Mouse (Mus musculus): ENCODE measurements around the gene Defb30. TPM values are rescaled to one million over a fixed set of nuclear protein-coding genes. Genes with fewer than 3 reads are reported as not detected.

Gene Defb30
- polyA plus RNA-seq, 1 experiment from 2014 or later, result not detected

DNA sequence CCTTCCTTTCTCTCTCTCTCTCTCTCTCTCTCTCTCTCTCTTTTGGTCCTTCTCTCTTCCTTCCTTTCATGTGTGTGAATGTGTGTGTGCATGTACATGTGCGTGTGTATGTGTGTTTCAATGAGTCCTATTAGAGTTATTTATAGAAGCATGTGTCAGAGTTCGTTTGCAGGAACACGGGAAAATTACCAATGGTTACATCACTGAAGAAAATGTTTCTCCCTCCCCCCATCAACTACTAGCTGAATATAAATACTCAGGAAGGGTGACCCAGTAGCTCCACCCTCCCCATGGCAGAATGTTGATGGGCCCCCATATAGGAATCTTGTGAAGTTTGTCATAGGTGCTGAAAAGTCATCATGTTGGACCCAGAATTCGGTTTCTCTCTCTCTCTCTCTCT is 36.7 kb downstream of the Defb30 start:
- Histone ChIP-seq H3K4me3 (no peak overlapping the region), H3K9ac (no peak overlapping the region), H3K27me3 (no peaks in the 10 kb centered on the region), H3K36me3 (no peaks in the 10 kb centered on the region), H3K9me3 (replicated peaks) (no peaks in the 10 kb centered on the region), H3K27ac (no peak overlapping the region), H3K4me1 (replicated peaks) (no peaks in the 10 kb centered on the region), H3K4me2 (no peak overlapping the region)
- 50% methylated on average over 4 of the region's 4 CpGs for WGBS
- ATAC-seq (replicated peaks; ENCODE audit: insufficient number of reproducible peaks, insufficient read depth, low FRiP score, low read depth), result no peak

- no peak for ATAC-seq (replicated peaks; ENCODE audit: insufficient number of reproducible peaks, insufficient read depth, low FRiP score, low read depth)
- H3K9ac ChIP-seq, result no peak within 1 kb of the TSS
- 88% methylated on average over 5 of the region's 5 CpGs for WGBS
Observed at GRCm38 (mm10) chr14:63011471-63011870, 38.3 kb downstream of the Defb30 start, which contains the start of gene Defb43. Gene Defb43 (plus strand): TSS chr14:63011771.

GRCm38 (mm10) chr14:63002588-63002987 is 47.2 kb downstream of the Defb30 start:
- Histone ChIP-seq H3K4me3 (no peak overlapping the region), H3K4me1 (replicated peaks) (peaks cover 11% of the 10 kb centered on the region; the same call in 1 of the 2 replicates), H3K9ac (no peak overlapping the region), H3K9me3 (replicated peaks) (no peaks in the 10 kb centered on the region), H3K27ac (peak overlapping the region; percentile 78), H3K27me3 (no peaks in the 10 kb centered on the region), H3K4me2 (no peak overlapping the region), H3K36me3 (no peaks in the 10 kb centered on the region)
- WGBS, result 42% methylated on average over 2 of the region's 2 CpGs
- peak; percentile 60; the same call in 1 of the 2 replicates for ATAC-seq (replicated peaks; ENCODE audit: insufficient number of reproducible peaks, insufficient read depth, low FRiP score, low read depth)

More at GRCm38 (mm10) chr14:63011471-63011870, 38.3 kb downstream of the Defb30 start, which contains the start of gene Defb43:
- no peak within 1 kb of the TSS for H3K4me2 ChIP-seq
- H3K27me3 ChIP-seq, result no peaks in the 10 kb centered on the region
- H3K4me3 ChIP-seq, result no peak within 1 kb of the TSS
- H3K36me3 ChIP-seq, result no peaks in the 10 kb centered on the region
- no peaks in the 10 kb centered on the region for H3K9me3 ChIP-seq (replicated peaks)
- H3K4me1 ChIP-seq (replicated peaks), result no peaks in the 10 kb centered on the region
- no peak within 1 kb of the TSS for H3K27ac ChIP-seq

GRCm38 (mm10) chr14:62998977-62999376 is 50.8 kb downstream of the Defb30 start:
- Histone ChIP-seq H3K4me2 (no peak overlapping the region), H3K36me3 (no peaks in the 10 kb centered on the region), H3K4me3 (no peak overlapping the region), H3K9ac (no peak overlapping the region), H3K4me1 (replicated peaks) (peaks cover 11% of the 10 kb centered on the region; the same call in 1 of the 2 replicates), H3K27ac (no peak overlapping the region), H3K9me3 (replicated peaks) (no peaks in the 10 kb centered on the region), H3K27me3 (no peaks in the 10 kb centered on the region)
- ATAC-seq (replicated peaks; ENCODE audit: insufficient number of reproducible peaks, insufficient read depth, low FRiP score, low read depth), result no peak
- WGBS, result 87% methylated on average over 4 of the region's 4 CpGs

- Histone ChIP-seq H3K9ac (no peak within 1 kb of the TSS), H3K4me3 (no peak within 1 kb of the TSS), H3K36me3 (no peaks in the 10 kb centered on the region), H3K27me3 (no peaks in the 10 kb centered on the region), H3K4me2 (no peak within 1 kb of the TSS), H3K4me1 (replicated peaks) (peaks cover 6% of the 10 kb centered on the region; the same call in 1 of the 2 replicates), H3K27ac (no peak within 1 kb of the TSS), H3K9me3 (replicated peaks) (no peaks in the 10 kb centered on the region)
- WGBS, result 83% methylated on average over 8 of the region's 8 CpGs
- no peak for ATAC-seq (replicated peaks; ENCODE audit: insufficient number of reproducible peaks, insufficient read depth, low FRiP score, low read depth)
Observed at GRCm38 (mm10) chr14:62997777-62998176, 52.0 kb downstream of the Defb30 start, which contains the start of gene Defb47. Gene Defb47 (plus strand): TSS chr14:62998077.

GRCm38 (mm10) chr14:62991849-62992510 is 57.8 kb downstream of the Defb30 start:
- no peaks in the 10 kb centered on the region for H3K27me3 ChIP-seq
- 0 out of 2 replicates have a peak, but pooled peaks cover 4% of the 10 kb centered on the region for H3K4me1 ChIP-seq (replicated peaks)
- no peak overlapping the region for H3K27ac ChIP-seq
- no peak overlapping the region for H3K4me3 ChIP-seq
- ATAC-seq (replicated peaks; ENCODE audit: insufficient number of reproducible peaks, insufficient read depth, low FRiP score, low read depth), result no peak
- H3K4me2 ChIP-seq, result no peak overlapping the region
- H3K36me3 ChIP-seq, result no peaks in the 10 kb centered on the region
- H3K9ac ChIP-seq, result no peak overlapping the region
- 61% methylated on average over 7 of the region's 7 CpGs for WGBS
- H3K9me3 ChIP-seq (replicated peaks), result no peaks in the 10 kb centered on the region

DNA sequence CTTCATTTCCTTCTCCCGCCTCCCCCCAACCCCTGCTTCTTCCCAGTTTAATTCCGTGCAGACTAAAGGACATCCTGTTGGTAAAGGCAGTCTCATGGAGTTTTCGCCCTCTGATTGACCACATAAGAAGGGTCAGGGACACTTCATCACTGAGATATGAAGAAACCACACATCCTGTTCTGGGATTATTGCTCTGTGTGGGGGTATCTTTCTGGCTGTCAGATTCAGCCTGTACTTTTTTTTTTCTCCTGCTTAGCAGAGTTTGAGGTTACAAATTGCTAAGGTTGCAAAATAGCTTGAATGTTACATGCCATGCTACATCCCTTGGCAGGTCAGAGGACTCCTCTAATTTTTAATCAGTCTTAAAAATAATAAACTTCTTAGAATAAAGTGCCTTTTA is 58.5 kb downstream of the Defb30 start:
- H3K4me2 ChIP-seq, result no peak overlapping the region
- H3K9me3 ChIP-seq (replicated peaks), result no peaks in the 10 kb centered on the region
- no peak overlapping the region for H3K27ac ChIP-seq
- 48% methylated on average over 3 of the region's 3 CpGs for whole genome bisulfite sequencing
- no peak overlapping the region for H3K9ac ChIP-seq
- H3K4me3 ChIP-seq, result no peak overlapping the region
- no peak for ATAC-seq (replicated peaks; ENCODE audit: insufficient number of reproducible peaks, insufficient read depth, low FRiP score, low read depth)
- no peaks in the 10 kb centered on the region for H3K36me3 ChIP-seq
- H3K27me3 ChIP-seq, result no peaks in the 10 kb centered on the region
- 0 out of 2 replicates have a peak, but pooled peaks cover 4% of the 10 kb centered on the region for H3K4me1 ChIP-seq (replicated peaks)

GRCm38 (mm10) chr14:62984410-62984809 is 65.3 kb downstream of the Defb30 start, which contains the start of gene Defb48:
Gene Defb48 (minus strand): TSS chr14:62984510.
- Histone ChIP-seq H3K9ac (no peak within 1 kb of the TSS), H3K4me3 (no peak within 1 kb of the TSS), H3K9me3 (replicated peaks) (no peaks in the 10 kb centered on the region), H3K36me3 (no peaks in the 10 kb centered on the region), H3K27me3 (no peaks in the 10 kb centered on the region), H3K27ac (no peak within 1 kb of the TSS), H3K4me1 (replicated peaks) (no peaks in the 10 kb centered on the region), H3K4me2 (no peak within 1 kb of the TSS)
- no peak for ATAC-seq (replicated peaks; ENCODE audit: insufficient number of reproducible peaks, insufficient read depth, low FRiP score, low read depth)
- WGBS, result 51% methylated on average over 1 of the region's 1 CpGs

Other genes starting within 250 kb of the Defb30 start
- 3.0 and 4.8 TPM in 2 replicates for gene Wdfy2, start 212.3 kb downstream of the Defb30 start, polyA plus RNA-seq (2015; fragmentation: Nextera tagmentation; extraction: Ambion mirVana)
- not detected in 2 replicates for gene Defb48, start 65.5 kb downstream of the Defb30 start, polyA plus RNA-seq (2015; fragmentation: Nextera tagmentation; extraction: Ambion mirVana)
- not detected in 2 replicates for gene Defb47, start 51.9 kb downstream of the Defb30 start, polyA plus RNA-seq (2015; fragmentation: Nextera tagmentation; extraction: Ambion mirVana)
- gene Defb43, start 38.2 kb downstream of the Defb30 start, polyA plus RNA-seq (2015; fragmentation: Nextera tagmentation; extraction: Ambion mirVana), result not detected in 2 replicates
- 1.5 and 1.6 TPM in 2 replicates for gene Defb42, start 3.0 kb downstream of the Defb30 start, polyA plus RNA-seq (2015; fragmentation: Nextera tagmentation; extraction: Ambion mirVana)